Mouse (Mus musculus): ENCODE results near the gene Btbd35f8. TPM values are rescaled to one million over a fixed set of nuclear protein-coding genes. Genes with fewer than 3 reads are reported as not detected.

The Btbd35f8 gene
- 0.87 TPM for polyA plus RNA-seq (2014; fragmentation: Illumina TruSeq; extraction: RNeasy Lipid Tissue Mini Kit (QIAGEN cat#74804); ENCODE audit: low read depth, low replicate concordance)

DNA sequence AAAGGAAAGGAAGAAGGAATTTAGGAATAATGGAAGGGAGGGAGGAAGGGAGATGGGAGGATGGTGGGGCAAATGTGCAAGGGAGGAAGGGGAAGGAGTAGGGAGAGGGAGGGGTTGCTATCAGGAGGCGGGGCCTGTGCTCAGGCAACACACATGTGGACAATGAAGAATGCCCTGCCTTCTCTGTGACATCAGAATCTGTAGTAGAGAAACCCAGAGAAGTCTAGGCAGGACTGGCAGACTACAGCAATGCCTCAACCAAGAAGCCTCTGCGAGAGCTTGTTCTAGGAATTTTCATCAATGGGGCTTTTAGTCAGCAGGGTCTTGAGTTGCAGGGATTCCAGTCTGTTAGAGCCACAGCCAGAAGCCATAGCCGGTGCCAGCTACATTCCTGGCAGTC lies at the start of gene Btbd35f8:
Btbd35f8 (plus strand) TSS at position 301 of the 400 bp plus-strand sequence.

Other genes with a start within 250 kb of the Btbd35f8 start
- gene Spin2g, start 211.8 kb upstream of the Btbd35f8 start, polyA plus RNA-seq (2014; fragmentation: Illumina TruSeq; extraction: RNeasy Lipid Tissue Mini Kit (QIAGEN cat#74804); ENCODE audit: low read depth, low replicate concordance), result 0.63 TPM

Data from testis, adult 10 weeks (tissue).